Mouse (Mus musculus): ENCODE data around the gene Etv6. TPM values are rescaled to one million over a fixed set of nuclear protein-coding genes. Genes with fewer than 3 reads are reported as not detected.

Etv6 gene
- polyA plus RNA-seq, 1 experiment: 1.1 TPM

- H3K36me3 ChIP-seq (ENCODE audit: control insufficient read depth): no peaks in the 10 kb centered on the region
- TF ChIP-seq TAL1 (IDR thresholded peaks at IDR 0.05; ENCODE audit: low read length) (no peak), GATA1 (IDR thresholded peaks at IDR 0.05; ENCODE audit: low read length) (no peak)
Observed at GRCm38 (mm10) chr6:134205163-134205562, 169.7 kb downstream of the Etv6 start.

GRCm38 (mm10) chr6:134205726-134206125, 170.2 kb downstream of the Etv6 start:
- Histone ChIP-seq H3K36me3 (ENCODE audit: control insufficient read depth) (no peaks in the 10 kb centered on the region), H3K27me3 (ENCODE audit: control insufficient read depth) (no peaks in the 10 kb centered on the region), H3K4me3 (replicated peaks) (no peak overlapping the region), H3K9me3 (ENCODE audit: control insufficient read depth, low read length) (no peaks in the 10 kb centered on the region), H3K4me1 (ENCODE audit: control insufficient read depth) (peaks cover 2% of the 10 kb centered on the region; the same call in 1 of the 2 replicates)
- TF ChIP-seq GATA1 (IDR thresholded peaks at IDR 0.05; ENCODE audit: low read length): no peak
- no peak for TF ChIP-seq TAL1 (IDR thresholded peaks at IDR 0.05; ENCODE audit: low read length)

More at GRCm38 (mm10) chr6:134205163-134205562, 169.7 kb downstream of the Etv6 start:
- no peaks in the 10 kb centered on the region for H3K27me3 ChIP-seq (ENCODE audit: control insufficient read depth)
- peaks cover 2% of the 10 kb centered on the region; the same call in 1 of the 2 replicates for H3K4me1 ChIP-seq (ENCODE audit: control insufficient read depth)
- no peak overlapping the region for H3K4me3 ChIP-seq (replicated peaks)
- H3K9me3 ChIP-seq (ENCODE audit: control insufficient read depth, low read length): no peaks in the 10 kb centered on the region

DNA sequence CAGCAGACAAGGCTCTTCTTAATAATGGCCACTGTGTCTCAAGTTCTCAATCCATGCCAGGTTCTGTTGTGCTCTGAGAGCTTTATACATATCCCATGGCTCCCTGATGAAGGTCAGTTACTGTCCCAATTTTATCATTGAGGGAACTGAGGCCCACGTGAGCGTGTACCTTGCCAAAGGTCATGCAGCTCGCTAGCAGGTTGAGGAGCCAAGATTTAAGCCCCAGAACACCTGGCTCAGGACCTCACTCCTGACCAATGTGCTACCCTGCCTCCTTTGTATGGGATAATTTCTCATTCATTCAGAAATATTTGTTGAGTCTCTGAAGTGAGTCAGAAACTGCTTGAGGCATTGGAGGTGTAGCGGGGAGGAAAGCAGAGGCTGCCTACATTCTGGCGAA, 170.8 kb downstream of the Etv6 start:
- no peaks in the 10 kb centered on the region for H3K36me3 ChIP-seq (ENCODE audit: control insufficient read depth)
- no peaks in the 10 kb centered on the region for H3K9me3 ChIP-seq (ENCODE audit: control insufficient read depth, low read length)
- TF ChIP-seq GATA1 (IDR thresholded peaks at IDR 0.05; ENCODE audit: low read length) (no peak), TAL1 (IDR thresholded peaks at IDR 0.05; ENCODE audit: low read length) (no peak)

DNA sequence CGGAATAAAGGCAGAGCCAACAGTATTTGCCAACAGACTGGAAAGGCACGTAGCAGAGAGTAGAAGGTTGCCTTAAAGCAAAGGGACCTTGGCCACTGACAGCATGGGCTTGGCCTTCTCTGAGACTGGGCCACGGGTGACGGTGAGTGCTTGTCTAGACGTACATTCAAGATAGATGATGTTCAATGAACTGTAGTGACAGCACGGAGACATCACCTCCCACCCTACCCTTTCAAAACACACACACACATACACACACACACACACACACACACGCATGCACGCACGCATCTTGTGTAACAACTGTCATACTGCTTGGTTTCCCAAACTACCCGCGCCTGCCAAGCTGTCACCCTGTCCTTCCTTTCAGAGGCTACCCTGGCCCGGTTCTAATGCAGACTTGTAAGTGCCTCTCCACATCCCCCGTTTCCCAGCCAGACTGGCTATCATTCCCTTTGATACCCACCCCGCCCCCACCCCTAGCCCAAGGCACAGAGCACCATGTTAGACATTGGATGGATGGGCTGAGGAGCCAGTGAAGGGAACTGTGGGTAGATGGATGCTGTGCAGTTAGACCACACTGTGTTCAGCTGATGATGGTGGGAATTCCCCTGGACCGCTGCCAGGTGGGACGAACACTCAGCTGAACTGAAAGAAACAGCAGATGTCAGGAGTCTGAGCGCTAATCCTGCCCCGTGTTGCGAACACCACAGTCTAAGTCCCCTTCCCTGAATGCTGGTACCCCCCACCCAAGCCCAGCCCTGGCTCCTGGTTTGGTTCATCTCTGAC, 172.1 kb downstream of the Etv6 start:
- TF ChIP-seq GATA1 (IDR thresholded peaks at IDR 0.05; ENCODE audit: low read length): no peak
- no peak for TF ChIP-seq TAL1 (IDR thresholded peaks at IDR 0.05; ENCODE audit: low read length)
- Histone ChIP-seq H3K9me3 (ENCODE audit: control insufficient read depth, low read length) (no peaks in the 10 kb centered on the region), H3K36me3 (ENCODE audit: control insufficient read depth) (no peaks in the 10 kb centered on the region), H3K4me3 (replicated peaks) (no peak overlapping the region), H3K4me1 (ENCODE audit: control insufficient read depth) (peaks cover 2% of the 10 kb centered on the region; the same call in 1 of the 2 replicates), H3K27me3 (ENCODE audit: control insufficient read depth) (no peaks in the 10 kb centered on the region)

More for the DNA sequence above, 170.8 kb downstream of the Etv6 start:
- Histone ChIP-seq H3K4me1 (ENCODE audit: control insufficient read depth) (peaks cover 2% of the 10 kb centered on the region; the same call in 1 of the 2 replicates), H3K4me3 (replicated peaks) (no peak overlapping the region), H3K27me3 (ENCODE audit: control insufficient read depth) (no peaks in the 10 kb centered on the region)

DNA sequence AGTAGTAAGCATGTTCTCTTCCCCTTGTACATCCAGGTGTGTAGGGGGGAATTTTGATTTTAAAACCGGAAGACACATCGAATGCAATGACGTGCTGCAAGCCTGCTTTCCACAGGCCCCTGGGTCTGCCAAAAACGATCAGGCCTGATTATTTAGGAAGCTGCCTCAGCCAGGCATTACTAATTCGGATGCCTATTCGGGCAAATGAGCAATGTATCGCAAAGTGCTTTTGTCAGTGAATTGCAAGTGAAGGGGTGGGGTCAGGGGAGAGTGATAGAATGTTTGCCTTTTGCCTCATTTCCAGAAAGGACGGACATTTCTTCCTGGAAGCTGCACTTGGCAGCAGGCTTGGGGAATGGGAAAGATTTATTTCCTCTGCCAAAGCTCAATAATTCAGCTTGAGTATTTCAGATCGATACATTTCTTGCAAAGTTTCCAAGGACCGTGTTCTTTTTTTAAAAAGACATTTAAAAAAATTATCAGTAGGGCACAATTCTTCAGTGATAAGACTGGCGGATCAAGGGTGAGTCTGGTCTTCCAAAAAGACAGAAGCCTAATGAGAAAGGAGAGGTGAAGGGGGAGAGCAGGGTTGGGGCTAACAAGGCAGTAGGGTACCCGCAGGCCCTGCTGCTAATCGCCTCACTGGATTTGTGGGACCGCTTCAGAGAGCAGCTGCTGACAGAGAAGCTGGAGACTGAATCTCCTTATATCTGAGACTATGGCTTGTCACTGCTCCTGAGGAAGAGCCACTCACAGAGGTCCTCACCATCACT, 172.9 kb downstream of the Etv6 start:
- no peaks in the 10 kb centered on the region for H3K36me3 ChIP-seq (ENCODE audit: control insufficient read depth)
- H3K4me1 ChIP-seq (ENCODE audit: control insufficient read depth): peaks cover 2% of the 10 kb centered on the region; the same call in 1 of the 2 replicates
- no peak overlapping the region for H3K4me3 ChIP-seq (replicated peaks)
- TF ChIP-seq TAL1 (IDR thresholded peaks at IDR 0.05; ENCODE audit: low read length) (no peak), GATA1 (IDR thresholded peaks at IDR 0.05; ENCODE audit: low read length) (no peak)
- no peaks in the 10 kb centered on the region for H3K9me3 ChIP-seq (ENCODE audit: control insufficient read depth, low read length)
- no peaks in the 10 kb centered on the region for H3K27me3 ChIP-seq (ENCODE audit: control insufficient read depth)

GRCm38 (mm10) chr6:134210675-134211457, 175.4 kb downstream of the Etv6 start:
- Histone ChIP-seq H3K4me1 (ENCODE audit: control insufficient read depth) (peaks cover 2% of the 10 kb centered on the region; the same call in 1 of the 2 replicates), H3K36me3 (ENCODE audit: control insufficient read depth) (no peaks in the 10 kb centered on the region)
- TF ChIP-seq TAL1 (IDR thresholded peaks at IDR 0.05; ENCODE audit: low read length) (no peak), GATA1 (IDR thresholded peaks at IDR 0.05; ENCODE audit: low read length) (no peak)

GRCm38 (mm10) chr6:134211458-134211776, 175.9 kb downstream of the Etv6 start:
- peaks cover 2% of the 10 kb centered on the region; the same call in 1 of the 2 replicates for H3K4me1 ChIP-seq (ENCODE audit: control insufficient read depth)

More at GRCm38 (mm10) chr6:134210675-134211457, 175.4 kb downstream of the Etv6 start:
- Histone ChIP-seq H3K4me3 (replicated peaks) (no peak overlapping the region), H3K9me3 (ENCODE audit: control insufficient read depth, low read length) (no peaks in the 10 kb centered on the region), H3K27me3 (ENCODE audit: control insufficient read depth) (no peaks in the 10 kb centered on the region)

GRCm38 (mm10) chr6:134217747-134218146, 182.2 kb downstream of the Etv6 start:
- H3K9me3 ChIP-seq (ENCODE audit: control insufficient read depth, low read length): no peaks in the 10 kb centered on the region
- no peaks in the 10 kb centered on the region for H3K27me3 ChIP-seq (ENCODE audit: control insufficient read depth)
- H3K36me3 ChIP-seq (ENCODE audit: control insufficient read depth): no peaks in the 10 kb centered on the region
- H3K4me3 ChIP-seq (replicated peaks): no peak overlapping the region
- H3K4me1 ChIP-seq (ENCODE audit: control insufficient read depth): no peaks in the 10 kb centered on the region
- no peak for TF ChIP-seq TAL1 (IDR thresholded peaks at IDR 0.05; ENCODE audit: low read length)
- TF ChIP-seq GATA1 (IDR thresholded peaks at IDR 0.05; ENCODE audit: low read length): no peak

More at GRCm38 (mm10) chr6:134211458-134211776, 175.9 kb downstream of the Etv6 start:
- no peaks in the 10 kb centered on the region for H3K36me3 ChIP-seq (ENCODE audit: control insufficient read depth)
- no peaks in the 10 kb centered on the region for H3K9me3 ChIP-seq (ENCODE audit: control insufficient read depth, low read length)
- TF ChIP-seq GATA1 (IDR thresholded peaks at IDR 0.05; ENCODE audit: low read length): no peak
- TF ChIP-seq TAL1 (IDR thresholded peaks at IDR 0.05; ENCODE audit: low read length): no peak
- no peak overlapping the region for H3K4me3 ChIP-seq (replicated peaks)
- no peaks in the 10 kb centered on the region for H3K27me3 ChIP-seq (ENCODE audit: control insufficient read depth)

All from erythroblast, embryonic 14.5 days (primary cell).